Mouse (Mus musculus): Measurements from ENCODE around the gene Srebf1.

DNA sequence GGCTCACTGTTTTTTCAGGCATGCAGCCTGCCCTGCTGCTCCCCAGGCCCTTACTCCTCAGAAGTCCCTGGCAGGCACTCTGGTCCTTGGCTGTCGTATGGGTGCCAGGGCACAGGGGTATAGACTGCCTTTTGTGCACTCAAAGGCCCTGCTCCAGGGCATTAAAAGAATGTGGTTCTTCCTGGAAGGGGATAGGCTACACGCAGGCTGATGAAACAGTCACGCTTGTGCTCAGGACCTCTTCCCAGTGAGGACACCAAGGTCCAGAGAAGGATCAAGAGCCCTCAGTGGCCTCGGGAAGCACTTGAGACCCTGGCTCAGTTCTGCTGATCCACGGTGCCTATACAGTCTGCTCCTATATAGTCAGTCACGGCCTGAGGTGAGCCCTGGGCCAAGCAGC is 9.1 kb downstream of the Srebf1 start:
- TF ChIP-seq CTCF (IDR thresholded peaks at IDR 0.05; ENCODE audit: low read depth) (no peak), EP300 (IDR thresholded peaks at IDR 0.05; ENCODE audit: low read depth) (no peak)

All from liver, embryonic 14.5 days (tissue).